Mouse (Mus musculus) 3134 (cell line): ENCODE results near the gene Appbp2.
"Not testable (repeated sequence)": the region's sequence is repeated elsewhere in the genome, so short reads cannot be mapped to it uniquely, and the experiment has no call there.

Experiments
- DNase-seq: peaks from one replicate; pipeline ENCODE4 v3.0.0-alpha.2; 2011; ENCODE audit warnings: low spot score; ENCODE audit not compliant: insufficient read length; ENCODE audit errors: extremely low read depth

Gene Appbp2

GRCm38 (mm10) chr11:85167503-85167902 is 67.4 kb downstream of the Appbp2 start:
- no peak for DNase-seq

- DNase-seq, result no peak
These were observed 70.6 kb downstream of the Appbp2 start for GRCm38 (mm10) chr11:85164371-85164770.

GRCm38 (mm10) chr11:85163014-85163413 is 71.9 kb downstream of the Appbp2 start:
- DNase-seq, result not testable (repeated sequence)

DNA sequence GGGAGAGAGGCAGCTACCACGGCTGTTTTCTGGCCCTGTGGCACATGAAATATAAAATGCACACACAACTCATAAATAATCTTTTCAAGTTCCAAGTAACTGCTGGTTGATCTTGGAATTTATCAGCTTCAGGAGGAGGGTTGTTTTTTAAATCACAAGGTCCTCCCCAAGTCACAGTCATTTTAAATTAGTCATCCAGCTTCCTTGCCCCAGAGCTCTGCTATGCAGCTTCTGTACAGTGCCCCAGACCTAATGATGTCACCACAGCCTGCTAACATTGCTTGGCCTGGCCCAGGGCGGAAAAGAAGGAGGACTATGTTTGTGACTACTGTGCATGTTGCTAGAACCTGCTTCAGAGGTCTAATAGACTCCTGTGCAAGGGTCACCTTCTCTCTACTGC is 77.6 kb downstream of the Appbp2 start:
- peak; percentile 45 for DNase-seq

- DNase-seq, result peak; percentile 32
These were observed 82.5 kb downstream of the Appbp2 start for GRCm38 (mm10) chr11:85152256-85152930.

DNA sequence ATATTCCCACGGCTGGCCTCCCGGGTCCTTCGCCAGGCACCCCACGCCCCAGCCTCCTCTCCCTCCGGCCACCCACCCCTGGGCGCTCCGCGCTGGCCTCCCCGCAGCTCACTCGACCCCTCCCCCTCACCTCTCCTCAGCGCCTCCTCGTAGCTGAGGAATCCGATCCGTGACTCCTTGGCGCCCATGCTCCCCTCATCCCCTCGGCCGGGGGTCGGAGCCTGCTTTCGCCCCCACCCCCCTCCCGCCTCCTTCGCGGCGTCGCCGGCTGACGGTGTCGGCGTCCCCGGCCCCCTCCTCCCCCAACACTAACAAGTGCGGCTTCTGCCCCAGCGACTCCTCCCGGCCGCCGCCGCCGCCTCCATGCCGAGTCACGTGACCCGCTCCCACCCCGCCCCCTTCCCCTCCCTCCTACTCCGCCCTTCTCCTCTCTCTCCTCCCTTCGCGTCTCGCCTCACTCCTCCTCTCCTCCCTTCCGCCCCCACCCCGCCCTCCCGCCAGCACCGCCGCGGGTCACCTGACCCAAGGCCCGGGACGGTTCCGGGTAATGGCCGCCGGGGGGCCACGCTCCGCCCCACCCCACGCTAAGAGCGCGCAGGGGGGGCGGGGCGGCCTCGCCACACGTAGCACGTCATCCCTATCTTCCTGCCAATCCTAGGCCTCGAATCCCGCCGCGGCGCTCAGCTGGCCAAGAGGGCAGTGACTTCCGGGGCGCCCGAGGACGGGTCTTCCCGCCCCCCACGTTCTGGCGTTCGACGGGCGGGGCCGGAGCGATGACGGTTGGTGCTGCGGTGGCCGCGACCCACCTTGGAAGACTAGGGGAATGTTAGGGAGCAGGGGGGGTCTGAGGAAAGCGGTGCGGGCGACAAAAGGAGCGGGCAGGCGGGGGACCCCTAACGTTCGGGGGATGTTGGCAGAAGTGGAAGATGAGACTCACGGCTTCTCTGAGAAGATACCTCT is 95.1 kb downstream of the Appbp2 start, which contains the start of gene Usp32:
Gene Usp32, minus strand, starts transcription at position 581 of the 960 bp plus-strand sequence.
- DNase-seq, result peak; percentile 98

GRCm38 (mm10) chr11:85138776-85139474 is 96.0 kb downstream of the Appbp2 start:
- no peak for DNase-seq
